ENCODE assay signal across 27 mouse cellular contexts in genomic region chr3:151899094-151899493, GRCm38 (mm10).
"Had no signal": no experiment of that assay in that cellular context is flagged by ENCODE, and none has a peak within 500 bp of the region (broad histone marks: within the 10 kb centered on the region; RNA-seq: fewer than 3 reads in every experiment).

No protein-coding gene starts in this region.

- H3K36me3 ChIP-seq: embryonic facial prominence, embryonic 10.5 days; embryonic facial prominence, embryonic 12.5 days; embryonic facial prominence, embryonic 13.5 days; embryonic facial prominence, embryonic 15.5 days; forebrain, embryonic 10.5 days; forebrain, embryonic 12.5 days; forebrain, embryonic 15.5 days had no signal

- H3K4me1 ChIP-seq: embryonic facial prominence, embryonic 12.5 days; forebrain, embryonic 10.5 days; forebrain, embryonic 12.5 days; forebrain, embryonic 13.5 days had no signal

- H3K27me3 ChIP-seq: embryonic facial prominence, embryonic 12.5 days; embryonic facial prominence, embryonic 15.5 days; forebrain, embryonic 12.5 days; forebrain, embryonic 13.5 days; forebrain, embryonic 15.5 days had no signal

- H3K4me3 ChIP-seq: embryonic facial prominence, embryonic 10.5 days; embryonic facial prominence, embryonic 12.5 days; embryonic facial prominence, embryonic 13.5 days; embryonic facial prominence, embryonic 15.5 days; erythroblast, embryonic 14.5 days; forebrain, embryonic 10.5 days; forebrain, embryonic 12.5 days; forebrain, embryonic 13.5 days; forebrain, embryonic 15.5 days; gastrocnemius, adult 2 months had no signal

- ATAC-seq: forebrain, embryonic 13.5 days; forebrain, embryonic 14.5 days; forebrain, embryonic 15.5 days; forebrain, embryonic 16.5 days; forebrain, postnatal 0 days had no signal

- DNase-seq: cerebellum, adult 2 months; cerebellum, adult 8-10 months; cerebellum, adult 9-10 months; cerebellum, adult 9-11 months; cerebellum, postnatal 10 days; cerebellum, postnatal 14 days; cerebellum, postnatal 25 days; cerebellum, postnatal 36 days; embryo, embryonic 11 days; forebrain, postnatal 0 days; gastrocnemius, adult 2 months; gastrocnemius, postnatal 10 days; gastrocnemius, postnatal 14 days; gastrocnemius, postnatal 25 days; gastrocnemius, postnatal 36 days; heart, adult 18-20 months had no signal

- H3K27ac ChIP-seq: embryonic facial prominence, embryonic 10.5 days; embryonic facial prominence, embryonic 12.5 days; embryonic facial prominence, embryonic 13.5 days; embryonic facial prominence, embryonic 15.5 days; forebrain, embryonic 10.5 days; forebrain, embryonic 12.5 days; forebrain, embryonic 13.5 days; forebrain, embryonic 15.5 days; gastrocnemius, adult 2 months had no signal

- H3K9me3 ChIP-seq: embryonic facial prominence, embryonic 10.5 days; embryonic facial prominence, embryonic 12.5 days; embryonic facial prominence, embryonic 13.5 days; embryonic facial prominence, embryonic 15.5 days; forebrain, embryonic 10.5 days; forebrain, embryonic 12.5 days; forebrain, embryonic 13.5 days; forebrain, embryonic 15.5 days had no signal

- H3K9ac ChIP-seq: embryonic facial prominence, embryonic 12.5 days; embryonic facial prominence, embryonic 13.5 days; embryonic facial prominence, embryonic 15.5 days; forebrain, embryonic 12.5 days; forebrain, embryonic 13.5 days; forebrain, embryonic 15.5 days; forebrain, postnatal 0 days had no signal

- H3K4me2 ChIP-seq: embryonic facial prominence, embryonic 12.5 days; embryonic facial prominence, embryonic 13.5 days; embryonic facial prominence, embryonic 15.5 days; forebrain, embryonic 12.5 days; forebrain, embryonic 13.5 days; forebrain, embryonic 15.5 days had no signal
